Mouse (Mus musculus) hindbrain, postnatal 0 days (tissue): ENCODE measurements around the gene Timm22. TPM values are rescaled to one million over a fixed set of nuclear protein-coding genes. Genes with fewer than 3 reads are reported as not detected.
A peak's percentile ranks its signal among the peaks of the same experiment; 100 is the strongest.

Source experiments
- ATAC-seq: fragments of 200-750 bp; cut with Nextera tagmentation; 2 replicates; pipeline ENCODE4 v1.8.0; 2017; ENCODE audit warnings: mild to moderate bottlenecking, moderate TSS enrichment, moderate library complexity
- DNase-seq: peaks from one replicate; pipeline ENCODE4 v3.0.0-alpha.2; 2015; ENCODE audit warnings: low spot score
- H3K27ac ChIP-seq: fragments of 300-500 bp; sonication (generic); 2 replicates; pipeline ENCODE4 v1.5.1; 2014; ENCODE audit warnings: mild to moderate bottlenecking
- H3K27me3 ChIP-seq: fragments of 300-500 bp; sonication (generic); 2 replicates; pipeline ENCODE4 v1.6.1; 2014; ENCODE audit warnings: low read length, mixed read lengths; ENCODE audit not compliant: insufficient read depth
- H3K36me3 ChIP-seq: fragments of 300-500 bp; sonication (generic); 2 replicates; pipeline ENCODE4 v1.6.1; 2014; ENCODE audit warnings: low read length, mixed read lengths; ENCODE audit not compliant: insufficient read depth
- H3K4me1 ChIP-seq: fragments of 300-500 bp; sonication (generic); 2 replicates; pipeline ENCODE4 v1.6.1; 2014; ENCODE audit warnings: antibody characterized with exemption, low read length, mixed read lengths; ENCODE audit not compliant: insufficient read depth
- H3K4me2 ChIP-seq: fragments of 300-500 bp; sonication (generic); 2 replicates; pipeline ENCODE4 v1.6.1; 2014; ENCODE audit warnings: low read depth, mild to moderate bottlenecking, low read length, moderate library complexity, mixed read lengths
- H3K4me3 ChIP-seq: fragments of 300-500 bp; sonication (generic); 2 replicates; pipeline ENCODE4 v1.5.1; 2014; ENCODE audit warnings: low read length
- H3K9ac ChIP-seq: fragments of 300-500 bp; sonication (generic); replicated peaks from 2 replicates; pipeline ENCODE4 v1.6.1; 2014; ENCODE audit warnings: mild to moderate bottlenecking, low read length, moderate library complexity, mixed read lengths
- H3K9me3 ChIP-seq: fragments of 300-500 bp; sonication (generic); 2 replicates; pipeline ENCODE4 v1.6.1; 2016; ENCODE audit warnings: low read length, mixed read lengths
- CTCF ChIP-seq: IDR thresholded peaks from 2 replicates; pipeline ENCODE4 v1.5.1; 2016; ENCODE audit warnings: antibody characterized with exemption, control low read depth, low read depth
- WGBS: fragments of 180-500 bp; shearing (Covaris S2); extraction: QIAGEN DNeasy Blood & Tissue Kit; methylation state at CpG from one replicate; pipeline ENCODE4 v1.1.7; 2014; 5-methylcytosine and 5-hydroxymethylcytosine counted together
- polyA plus RNA-seq: library from polyadenylated mRNA; unstranded; fragments of >200 nt; fragmentation: Nextera tagmentation; extraction: Ambion mirVana; gene quantifications from 2 replicates; pipeline ENCODE4 v1.2.1, GENCODE M21; 2015
- total RNA-seq: library from RNA; depleted of rRNA; stranded (reverse); fragments of >200 nt; gene quantifications from 2 replicates; pipeline ENCODE4 v1.2.3, GENCODE M21; 2014

Timm22 gene
- total and polyA plus RNA-seq, 2 experiments from 2014 or later = 49.8 to 104 TPM

GRCm38 (mm10) chr11:76398798-76399586 lies 7.8 kb upstream of the Timm22 start, which contains the start of gene Nxn:
Gene Nxn, minus strand, starts transcription at chr11:76399140.
- 2% methylated on average over 61 of the region's 70 CpGs for whole genome bisulfite sequencing
- Histone ChIP-seq H3K4me1 (peaks cover 3% of the 10 kb centered on the region; the same call in 1 of the 2 replicates), H3K36me3 (no peaks in the 10 kb centered on the region), H3K27ac (peak within 1 kb of the TSS; percentile 82), H3K9me3 (no peaks in the 10 kb centered on the region), H3K4me3 (peak within 1 kb of the TSS; percentile 70), H3K9ac (peak within 1 kb of the TSS; percentile 74), H3K27me3 (no peaks in the 10 kb centered on the region), H3K4me2 (peak within 1 kb of the TSS; percentile 99)
- DNase-seq = peak; percentile 92
- 0 out of 2 replicates have a peak, but pooled peaks have one; percentile 8 for TF ChIP-seq CTCF
- peak; percentile 87 for ATAC-seq

GRCm38 (mm10) chr11:76399587-76400330 lies 7.0 kb upstream of the Timm22 start:
- Histone ChIP-seq H3K9ac (peak overlapping the region; percentile 74; the same call in 1 of the 2 replicates), H3K4me3 (peak overlapping the region; percentile 70), H3K4me1 (peaks cover 3% of the 10 kb centered on the region; the same call in 1 of the 2 replicates), H3K27me3 (no peaks in the 10 kb centered on the region), H3K27ac (peak overlapping the region; percentile 82; the same call in 1 of the 2 replicates), H3K9me3 (no peaks in the 10 kb centered on the region), H3K4me2 (peak overlapping the region; percentile 99), H3K36me3 (no peaks in the 10 kb centered on the region)
- DNase-seq (peak; percentile 84), ATAC-seq (peak; percentile 36; the same call in 1 of the 2 replicates)
- TF ChIP-seq CTCF = peak; percentile 77
- WGBS = 4% methylated on average over 11 of the region's 11 CpGs

GRCm38 (mm10) chr11:76401398-76401797 lies 5.4 kb upstream of the Timm22 start:
- H3K9me3 ChIP-seq = no peaks in the 10 kb centered on the region
- H3K27ac ChIP-seq = no peak overlapping the region
- H3K4me1 ChIP-seq = peaks cover 3% of the 10 kb centered on the region; the same call in 1 of the 2 replicates
- H3K4me2 ChIP-seq = no peak overlapping the region
- H3K9ac ChIP-seq = no peak overlapping the region
- DNase-seq (no peak), ATAC-seq (no peak)
- no peaks in the 10 kb centered on the region for H3K27me3 ChIP-seq
- no peaks in the 10 kb centered on the region for H3K36me3 ChIP-seq
- no peak for TF ChIP-seq CTCF
- 54% methylated on average over 10 of the region's 10 CpGs for WGBS
- no peak overlapping the region for H3K4me3 ChIP-seq

- H3K4me3 ChIP-seq = no peak overlapping the region
- no peak for TF ChIP-seq CTCF
- H3K4me1 ChIP-seq = no peaks in the 10 kb centered on the region; the same call in 1 of the 2 replicates
- H3K9me3 ChIP-seq = no peaks in the 10 kb centered on the region
- no peaks in the 10 kb centered on the region for H3K27me3 ChIP-seq
- no peak overlapping the region for H3K27ac ChIP-seq
- no peak for ATAC-seq
- no peak overlapping the region for H3K9ac ChIP-seq
- H3K36me3 ChIP-seq = no peaks in the 10 kb centered on the region
- WGBS = 74% methylated on average over 4 of the region's 4 CpGs
- DNase-seq = no peak
- no peak overlapping the region for H3K4me2 ChIP-seq
Measured at GRCm38 (mm10) chr11:76405113-76405512, 1.6 kb upstream of the Timm22 start.

- no peak overlapping the region for H3K4me2 ChIP-seq
- TF ChIP-seq CTCF = no peak
- no peaks in the 10 kb centered on the region for H3K27me3 ChIP-seq
- 87% methylated on average over 5 of the region's 5 CpGs for WGBS
- DNase-seq = no peak
- no peaks in the 10 kb centered on the region; the same call in 1 of the 2 replicates for H3K4me1 ChIP-seq
- H3K36me3 ChIP-seq = no peaks in the 10 kb centered on the region
- no peaks in the 10 kb centered on the region for H3K9me3 ChIP-seq
- no peak overlapping the region for H3K4me3 ChIP-seq
- no peak for ATAC-seq
- H3K27ac ChIP-seq = no peak overlapping the region
- no peak overlapping the region for H3K9ac ChIP-seq
Measured at GRCm38 (mm10) chr11:76405626-76406264, 1.0 kb upstream of the Timm22 start.

GRCm38 (mm10) chr11:76410826-76411225 lies 4.1 kb downstream of the Timm22 start:
- no peak overlapping the region for H3K9ac ChIP-seq
- no peaks in the 10 kb centered on the region for H3K9me3 ChIP-seq
- no peaks in the 10 kb centered on the region; the same call in 1 of the 2 replicates for H3K4me1 ChIP-seq
- no peak overlapping the region for H3K27ac ChIP-seq
- ATAC-seq = no peak
- H3K36me3 ChIP-seq = peaks cover 15% of the 10 kb centered on the region
- DNase-seq = peak; percentile 79
- H3K4me2 ChIP-seq = no peak overlapping the region
- H3K27me3 ChIP-seq = no peaks in the 10 kb centered on the region
- TF ChIP-seq CTCF = peak; percentile 76
- H3K4me3 ChIP-seq = no peak overlapping the region
- WGBS = 67% methylated on average over 12 of the region's 12 CpGs
